ENCODE assay signal across 30 mouse cellular contexts in genomic region chr10:78592856-78593379, GRCm38 (mm10). TPM values are rescaled to one million over a fixed set of nuclear protein-coding genes. Genes with fewer than 3 reads are reported as not detected.
"Had no signal": no experiment of that assay in that cellular context is flagged by ENCODE, and none has a peak within 500 bp of the region (broad histone marks: within the 10 kb centered on the region; RNA-seq: fewer than 3 reads in every experiment).

No protein-coding gene starts in this region.

- ATAC-seq: midbrain, embryonic 16.5 days had no signal

- H3K27me3 ChIP-seq: kidney, embryonic 15.5 days; midbrain, embryonic 12.5 days; neural tube, embryonic 13.5 days; stomach, embryonic 15.5 days had no signal

- H3K9ac ChIP-seq: liver, embryonic 13.5 days had no signal

- H3K36me3 ChIP-seq: midbrain, embryonic 12.5 days had no signal

- DNase-seq: kidney, postnatal 10 days; layer of hippocampus, postnatal 36 days; liver, embryonic 13.5 days; lung, adult 2 months; lung, postnatal 14 days; lung, postnatal 4 days; retina, postnatal 1 day; right cerebral cortex, postnatal 25 days; spleen, adult 18-20 months had no signal

- H3K9me3 ChIP-seq: kidney, embryonic 15.5 days; liver, embryonic 13.5 days; midbrain, embryonic 12.5 days; neural tube, embryonic 13.5 days; stomach, embryonic 15.5 days had no signal

- H3K27ac ChIP-seq: kidney, embryonic 15.5 days; left cerebral cortex, adult 2 months; liver, embryonic 13.5 days; midbrain, embryonic 12.5 days; neural tube, embryonic 13.5 days; stomach, embryonic 15.5 days had no signal

RNA-seq across cellular contexts. Expression of gene Syde1, which starts 1.2 kb away (rescaled TPM):
- total RNA-seq: megakaryocyte-erythroid progenitor cell, adult 5-6 weeks had no signal

RNA-seq across cellular contexts. Expression of gene Olfr1357, which starts 25.0 kb away (rescaled TPM):
- total RNA-seq: layer of hippocampus, adult 8-10 months; layer of hippocampus, postnatal 10 days; layer of hippocampus, postnatal 36 days; left cerebral cortex, adult 2 months; left cerebral cortex, postnatal 10 days; left cerebral cortex, postnatal 36 days; liver, adult 2 months; megakaryocyte progenitor cell, adult 5-6 weeks; megakaryocyte-erythroid progenitor cell, adult 5-6 weeks; monocyte, adult 5-6 weeks; neutrophil, adult 5-6 weeks had no signal
- polyA plus RNA-seq: kidney, adult 2 months; kidney, embryonic 15.5 days; limb, embryonic 11.5 days; limb, embryonic 14.5 days; liver, adult 2 months; liver, embryonic 13.5 days; liver, embryonic 16.5 days; lung, adult 2 months; lung, embryonic 16.5 days; midbrain, embryonic 12.5 days; midbrain, embryonic 16.5 days; myocyte; neural tube, embryonic 13.5 days; stomach, embryonic 15.5 days had no signal
